Mouse (Mus musculus): Measurements from ENCODE around the gene Gm17689.

Gm17689 gene

DNA sequence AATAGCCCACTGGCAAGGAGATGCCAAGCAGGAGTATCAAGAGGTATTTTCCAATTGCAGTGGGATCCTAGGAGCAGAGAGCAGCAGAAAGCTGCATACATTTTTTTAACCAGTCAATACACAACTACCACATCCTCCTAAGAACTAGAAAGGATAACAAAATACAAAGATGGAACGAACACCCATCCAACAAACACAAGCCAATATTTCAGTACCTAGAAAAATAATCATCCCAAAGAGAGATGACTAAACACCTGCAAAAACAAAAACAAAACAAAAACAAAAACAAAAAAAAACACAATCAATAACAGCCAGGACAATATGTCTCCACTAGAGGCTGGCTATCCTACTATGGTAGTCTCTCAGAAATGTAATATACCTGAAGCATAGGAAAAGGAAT is at the start of gene Gm17689:
Gene Gm17689, minus strand, starts transcription at position 101 of the 400 bp plus-strand sequence.
- DNase-seq: no peak

DNA sequence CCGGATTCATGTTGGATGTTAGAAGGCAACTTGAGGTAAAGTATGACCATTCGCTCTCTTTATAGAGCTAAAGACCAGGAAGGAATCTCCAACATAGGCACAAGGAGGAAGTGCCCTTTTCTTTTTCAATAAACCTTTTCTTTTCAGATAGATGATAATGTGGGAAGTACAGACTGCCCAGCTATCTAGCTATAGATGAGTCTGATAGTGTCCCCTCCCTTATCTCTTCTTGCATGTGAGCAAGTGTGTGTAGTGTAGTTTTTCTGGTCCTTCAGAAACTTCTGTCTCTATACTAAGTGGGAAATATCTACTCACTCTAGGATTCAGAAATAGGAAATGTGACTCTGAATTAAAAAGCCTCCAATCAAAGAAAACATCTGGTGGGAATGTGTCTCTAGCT is 40.6 kb downstream of the Gm17689 start, which contains the start of gene Gm5615:
Gene Gm5615, minus strand, starts transcription at position 101 of the 400 bp plus-strand sequence.
- DNase-seq: no peak
